Mouse (Mus musculus) left cerebral cortex, postnatal 14 days (tissue): ENCODE results near the gene Fbxw4. TPM values are rescaled to one million over a fixed set of nuclear protein-coding genes. Genes with fewer than 3 reads are reported as not detected.

ENCODE experiments used
- DNase-seq, 2 experiments: peaks; one replicate each; pipeline ENCODE4 v3.0.0; 2021 to 2022; ENCODE audit warnings: low spot score in 2 of 2, mixed read lengths in 1 of 2
- intact Hi-C: fragments of 180-260 bp; cut with DNase I; formaldehyde crosslinking; loops from one replicate; pipeline ENCODE4 v1.15.1; 2025
- total RNA-seq, 2 experiments: library from RNA; stranded (reverse); gene quantifications; 2 replicates each; pipeline ENCODE4 v1.2.3; 2021

Fbxw4 gene
- total RNA-seq, 2 experiments from 2014 or later: 32.3 to 34.8 TPM

GRCm38 (mm10) chr19:45619744-45620501 lies 40.2 kb downstream of the Fbxw4 start:
- no peak for DNase-seq
- intact Hi-C loops: no loop called here

GRCm38 (mm10) chr19:45618184-45618583 lies 41.9 kb downstream of the Fbxw4 start:
- DNase-seq: no peak
- intact Hi-C loops: no loop called here

GRCm38 (mm10) chr19:45616735-45617134 lies 43.4 kb downstream of the Fbxw4 start:
- DNase-seq: no peak
- intact Hi-C loops: no loop called here

GRCm38 (mm10) chr19:45616214-45616518 lies 43.9 kb downstream of the Fbxw4 start:
- intact Hi-C loops: no loop called here
- DNase-seq: no peak

- no peak for DNase-seq
- intact Hi-C loops: no loop called here
Observed at GRCm38 (mm10) chr19:45615415-45616213, 44.5 kb downstream of the Fbxw4 start.

GRCm38 (mm10) chr19:45614928-45615327 lies 45.2 kb downstream of the Fbxw4 start:
- intact Hi-C loops: no loop called here
- DNase-seq: peak; percentile 17 to 21

- no peak for DNase-seq
- intact Hi-C loops: no loop called here
Observed at GRCm38 (mm10) chr19:45614375-45614774, 45.7 kb downstream of the Fbxw4 start.

GRCm38 (mm10) chr19:45610823-45611222 lies 49.3 kb downstream of the Fbxw4 start:
- no peak for DNase-seq
- intact Hi-C loops: no loop called here

- no peak for DNase-seq
- intact Hi-C loops: no loop called here
Observed at GRCm38 (mm10) chr19:45608648-45609339, 51.3 kb downstream of the Fbxw4 start.

- no peak for DNase-seq
- intact Hi-C loops: no loop called here
Observed at GRCm38 (mm10) chr19:45607479-45607878, 52.6 kb downstream of the Fbxw4 start.

- intact Hi-C loops: no loop called here
- DNase-seq: no peak
Observed at GRCm38 (mm10) chr19:45606701-45607100, 53.4 kb downstream of the Fbxw4 start.

GRCm38 (mm10) chr19:45602606-45603005 lies 57.5 kb downstream of the Fbxw4 start:
- intact Hi-C loops: no loop called here
- no peak for DNase-seq

GRCm38 (mm10) chr19:45597106-45597505 lies 63.0 kb downstream of the Fbxw4 start:
- intact Hi-C loops: no loop called here

GRCm38 (mm10) chr19:45596434-45596833 lies 63.7 kb downstream of the Fbxw4 start:
- DNase-seq: no peak
- intact Hi-C loops: no loop called here

More at GRCm38 (mm10) chr19:45597106-45597505, 63.0 kb downstream of the Fbxw4 start:
- no peak for DNase-seq

GRCm38 (mm10) chr19:45596019-45596418 lies 64.1 kb downstream of the Fbxw4 start:
- DNase-seq: no peak
- intact Hi-C loops: no loop called here

- intact Hi-C loops: no loop called here
- no peak for DNase-seq
Observed at GRCm38 (mm10) chr19:45595481-45595880, 64.6 kb downstream of the Fbxw4 start.

- DNase-seq: no peak
- intact Hi-C loops: loop anchor here (5.0 kb wide), 1 partner anchor 38 kb away; no protein-coding TSS in a partner anchor
Observed at GRCm38 (mm10) chr19:45594079-45594478, 66.0 kb downstream of the Fbxw4 start.

GRCm38 (mm10) chr19:45592916-45593315 lies 67.2 kb downstream of the Fbxw4 start:
- intact Hi-C loops: loop anchor here (5.0 kb wide), 1 partner anchor 39 kb away; no protein-coding TSS in a partner anchor
- DNase-seq: no peak

GRCm38 (mm10) chr19:45591704-45592103 lies 68.4 kb downstream of the Fbxw4 start:
- DNase-seq: no peak
- intact Hi-C loops: loop anchor here (5.0 kb wide), 1 partner anchor 41 kb away; no protein-coding TSS in a partner anchor

GRCm38 (mm10) chr19:45589761-45590160 lies 70.4 kb downstream of the Fbxw4 start:
- intact Hi-C loops: loop anchor here (5.0 kb wide), 1 partner anchor 43 kb away; no protein-coding TSS in a partner anchor
- no peak for DNase-seq
